Mouse (Mus musculus) hematopoietic stem cell, adult 5-6 weeks (primary cell): ENCODE measurements at regions not wholly inside any gene's neighbourhood (a gene's known extent, or its start where the extent isn't known, plus 50 kb on each side); places are given as distances from the start of the nearest gene placed in this dataset.

Experiments used
- ATAC-seq, 2 experiments: fragments of 125-278 bp in 1 of 2; replicated peaks in 1 of 2; 2 replicates each; pipeline ENCODE4 v1.8.0; 2016 to 2017; ENCODE audit warnings: inconsistent platforms in 2 of 2, mild to moderate bottlenecking in 2 of 2, moderate number of reproducible peaks in 2 of 2, low read depth in 1 of 2, moderate TSS enrichment in 1 of 2; ENCODE audit not compliant: low FRiP score in 2 of 2, poor library complexity in 2 of 2, severe bottlenecking in 2 of 2, insufficient read depth in 1 of 2, low TSS enrichment in 1 of 2

DNA sequence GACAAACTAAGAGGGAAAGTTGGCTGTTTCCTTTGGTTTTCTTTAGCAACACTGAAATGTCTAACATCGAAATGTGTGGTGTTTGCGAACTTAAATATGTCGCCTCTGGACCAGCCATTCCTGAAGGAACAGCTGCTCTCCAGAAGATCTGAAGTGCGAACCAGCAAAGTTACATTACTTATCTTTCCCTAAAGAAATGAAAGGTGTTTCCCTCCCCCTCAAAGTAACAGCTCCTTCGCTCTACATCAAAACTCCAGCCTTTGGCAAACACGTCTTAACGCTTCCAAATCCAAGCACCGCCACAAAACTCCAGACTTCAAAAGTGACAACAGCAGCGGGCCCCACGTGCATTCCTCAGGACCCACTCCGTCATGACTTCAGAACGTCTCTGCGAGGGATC is 50.9 kb upstream of the Plxna4 start:
- no peak for ATAC-seq
